Mouse (Mus musculus) C2C12 (cell line): Measurements from ENCODE around the gene Prlr. TPM values are rescaled to one million over a fixed set of nuclear protein-coding genes. Genes with fewer than 3 reads are reported as not detected.

Experiments used
- H3K27me3 ChIP-seq: one replicate; pipeline ENCODE4 v1.6.1; 2011; ENCODE audit not compliant: control insufficient read depth, insufficient read depth, insufficient read length
- H3K36me3 ChIP-seq: one replicate; pipeline ENCODE4 v1.6.1; 2011; ENCODE audit not compliant: control insufficient read depth, insufficient read depth
- H3K4me3 ChIP-seq: one replicate; pipeline ENCODE4 v1.5.1; 2011; ENCODE audit warnings: mild to moderate bottlenecking, control low read depth; ENCODE audit not compliant: poor library complexity, insufficient read depth, severe bottlenecking
- H3K79me2 ChIP-seq: one replicate; pipeline ENCODE4 v1.6.1; 2011; ENCODE audit not compliant: control insufficient read depth, insufficient read depth
- H3K79me3 ChIP-seq: one replicate; pipeline ENCODE4 v1.6.1; 2011; ENCODE audit warnings: low read depth, control low read depth
- H3ac ChIP-seq: one replicate; pipeline ENCODE3; 2011; ENCODE audit warnings: low read depth; ENCODE audit not compliant: control insufficient read depth, insufficient read length
- CEBPB ChIP-seq: IDR thresholded peaks from one replicate; pipeline ENCODE4 v1.6.1; 2011; ENCODE audit warnings: low read depth, mild to moderate bottlenecking, control low read depth, moderate library complexity
- CTCF ChIP-seq: IDR thresholded peaks from one replicate; pipeline ENCODE4 v1.5.1; 2011; ENCODE audit not compliant: control insufficient read depth, insufficient read depth, insufficient read length
- FOSL1 ChIP-seq: IDR thresholded peaks from one replicate; pipeline ENCODE4 v1.8.0; 2011; ENCODE audit warnings: mild to moderate bottlenecking, low read length; ENCODE audit not compliant: poor library complexity, insufficient read depth, severe bottlenecking
- MAX ChIP-seq: IDR thresholded peaks from one replicate; pipeline ENCODE4 v1.6.1; 2011; ENCODE audit warnings: mild to moderate bottlenecking, control low read depth
- MYOD1 ChIP-seq: IDR thresholded peaks from one replicate; pipeline ENCODE4 v1.6.1; 2011; ENCODE audit warnings: low read depth; ENCODE audit not compliant: control insufficient read depth, insufficient read length
- MYOG ChIP-seq: IDR thresholded peaks from one replicate; pipeline ENCODE4 v1.6.1; 2011; ENCODE audit not compliant: control insufficient read depth, insufficient read length; ENCODE audit errors: extremely low read depth
- USF1 ChIP-seq: IDR thresholded peaks from one replicate; pipeline ENCODE4 v1.6.1; 2011; ENCODE audit warnings: low read depth, mild to moderate bottlenecking, control low read depth, moderate library complexity
- polyA plus RNA-seq: library from polyadenylated mRNA; unstranded; fragments of >200 nt; fragmentation: generic; extraction: Trizol; gene quantifications from one replicate; pipeline ENCODE4 v1.2.1, GENCODE M21; 2012; ENCODE audit warnings: missing spikeins

The Prlr gene
- polyA plus RNA-seq, 1 experiment, result 0.07 TPM

- TF ChIP-seq MYOD1, result no peak
- TF ChIP-seq MAX, result no peak
- TF ChIP-seq CEBPB, result no peak
- peaks cover 8% of the 10 kb centered on the region for H3K27me3 ChIP-seq
Measured at GRCm38 (mm10) chr15:10200991-10201390, 24.0 kb downstream of the Prlr start.

DNA sequence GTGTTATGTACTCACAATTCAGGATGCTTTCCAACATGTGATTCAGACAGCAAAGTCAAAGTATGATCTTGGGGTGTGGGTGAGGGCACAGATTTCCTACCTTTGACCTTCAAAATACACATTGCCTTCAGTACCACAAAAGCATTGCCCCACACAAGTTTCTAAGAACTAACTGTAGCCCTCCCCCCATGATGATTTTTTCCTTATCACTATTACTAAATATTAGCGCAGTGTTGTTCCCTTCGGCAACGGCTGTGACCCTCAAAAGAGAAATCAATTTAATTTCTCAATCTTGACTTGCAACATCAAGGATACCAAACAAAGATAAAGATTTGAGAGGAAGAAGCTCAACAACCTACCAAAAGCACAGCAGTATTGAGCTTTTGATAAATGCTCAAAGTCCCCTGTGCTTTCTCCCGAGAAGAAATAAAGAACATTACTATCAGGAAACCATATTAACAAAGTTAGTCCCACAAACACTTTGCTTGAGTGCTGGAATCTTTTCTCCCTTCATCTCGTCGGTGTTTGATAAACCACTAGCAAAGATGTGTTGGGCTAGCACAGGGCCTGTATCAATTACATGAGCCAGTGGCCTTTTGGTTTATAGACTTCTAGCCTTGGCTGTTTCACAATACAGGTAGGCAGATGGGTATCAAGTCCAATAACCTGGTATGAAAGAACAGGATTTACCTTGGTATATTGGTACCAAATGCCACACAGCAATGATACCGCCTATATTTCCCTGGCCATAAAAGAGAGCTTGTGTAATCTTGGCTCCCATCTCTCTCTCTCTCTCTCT, 25.7 kb downstream of the Prlr start:
- Histone ChIP-seq H3K27me3 (peaks cover 4% of the 10 kb centered on the region), H3K4me3 (no peak overlapping the region), H3ac (no peak overlapping the region), H3K79me3 (no peaks in the 10 kb centered on the region), H3K79me2 (no peaks in the 10 kb centered on the region), H3K36me3 (no peaks in the 10 kb centered on the region)
- TF ChIP-seq FOSL1, result no peak

More at GRCm38 (mm10) chr15:10200991-10201390, 24.0 kb downstream of the Prlr start:
- H3K79me2 ChIP-seq, result no peaks in the 10 kb centered on the region
- H3K4me3 ChIP-seq, result no peak overlapping the region
- no peak overlapping the region for H3ac ChIP-seq
- H3K36me3 ChIP-seq, result no peaks in the 10 kb centered on the region
- no peaks in the 10 kb centered on the region for H3K79me3 ChIP-seq

DNA sequence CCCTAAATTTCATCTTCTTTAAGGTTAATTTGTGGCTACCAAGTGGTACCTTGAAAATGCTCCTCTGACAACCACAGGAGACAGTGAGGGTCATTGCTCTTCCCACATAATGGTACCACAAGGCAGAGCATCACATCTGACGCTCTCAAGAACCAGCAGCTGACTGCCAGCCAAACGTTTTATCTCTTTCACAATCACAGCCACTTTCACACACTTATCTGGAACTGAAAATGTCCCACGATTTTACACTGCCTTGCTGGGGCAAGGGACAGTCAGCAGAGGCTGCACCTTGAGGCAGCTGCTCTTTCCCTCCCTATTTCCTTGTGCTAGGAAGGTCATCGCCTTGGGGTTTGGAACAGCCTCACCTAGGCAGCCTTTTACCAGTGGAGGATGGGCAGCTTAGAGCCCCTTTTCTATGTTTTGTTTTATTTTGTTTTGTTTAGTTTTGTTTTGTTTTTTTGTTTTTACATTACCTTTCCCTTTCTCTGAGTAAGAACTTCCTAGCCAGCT, 33.3 kb downstream of the Prlr start:
- H3K27me3 ChIP-seq, result peaks cover 3% of the 10 kb centered on the region
- no peaks in the 10 kb centered on the region for H3K79me3 ChIP-seq
- TF ChIP-seq USF1 (no peak), MAX (no peak), CTCF (no peak), MYOD1 (no peak), CEBPB (no peak), FOSL1 (no peak), MYOG (no peak)
- no peaks in the 10 kb centered on the region for H3K79me2 ChIP-seq
- no peak overlapping the region for H3K4me3 ChIP-seq
- H3K36me3 ChIP-seq, result no peaks in the 10 kb centered on the region
- H3ac ChIP-seq, result no peak overlapping the region

DNA sequence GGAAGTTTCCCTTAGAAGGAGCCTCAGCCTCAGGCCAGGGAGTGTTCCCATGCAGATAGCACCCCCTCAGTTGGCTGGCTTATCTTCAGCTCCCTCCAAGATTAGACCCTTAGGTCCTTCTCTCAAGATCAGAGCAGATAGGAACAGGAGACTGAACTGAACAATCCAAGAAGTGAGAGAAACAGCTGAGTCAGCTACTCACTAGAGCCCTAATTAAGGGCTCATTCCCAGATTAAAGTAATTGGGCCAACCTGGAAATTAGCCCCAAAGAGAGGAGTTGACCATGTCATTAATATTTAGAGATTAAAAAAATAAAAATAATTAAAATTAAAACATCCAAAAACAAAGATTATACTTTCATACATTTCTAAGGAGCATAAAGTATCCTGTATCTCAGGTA, 35.0 kb downstream of the Prlr start:
- Histone ChIP-seq H3K79me3 (no peaks in the 10 kb centered on the region), H3K4me3 (no peak overlapping the region), H3ac (no peak overlapping the region)

GRCm38 (mm10) chr15:10213213-10213612, 36.2 kb downstream of the Prlr start:
- H3K79me2 ChIP-seq, result no peaks in the 10 kb centered on the region
- TF ChIP-seq USF1, result no peak
- no peak for TF ChIP-seq FOSL1
- no peak for TF ChIP-seq CEBPB
- no peak for TF ChIP-seq MYOG
- no peak for TF ChIP-seq CTCF
- no peak for TF ChIP-seq MAX
- no peak for TF ChIP-seq MYOD1
- no peak overlapping the region for H3K4me3 ChIP-seq
- peaks cover 6% of the 10 kb centered on the region for H3K27me3 ChIP-seq
- no peaks in the 10 kb centered on the region for H3K36me3 ChIP-seq
- H3K79me3 ChIP-seq, result no peaks in the 10 kb centered on the region
- H3ac ChIP-seq, result no peak overlapping the region

More for the DNA sequence above, 35.0 kb downstream of the Prlr start:
- H3K27me3 ChIP-seq, result peaks cover 3% of the 10 kb centered on the region
- H3K36me3 ChIP-seq, result no peaks in the 10 kb centered on the region
- no peaks in the 10 kb centered on the region for H3K79me2 ChIP-seq
- TF ChIP-seq CTCF, result no peak
- no peak for TF ChIP-seq MYOD1
- no peak for TF ChIP-seq MAX
- no peak for TF ChIP-seq USF1
- TF ChIP-seq FOSL1, result no peak
- no peak for TF ChIP-seq CEBPB
- no peak for TF ChIP-seq MYOG

GRCm38 (mm10) chr15:10213710-10214109, 36.7 kb downstream of the Prlr start:
- peaks cover 7% of the 10 kb centered on the region for H3K27me3 ChIP-seq
- no peak for TF ChIP-seq MYOD1
- no peak overlapping the region for H3ac ChIP-seq
- no peaks in the 10 kb centered on the region for H3K36me3 ChIP-seq
- H3K4me3 ChIP-seq, result no peak overlapping the region
- no peaks in the 10 kb centered on the region for H3K79me2 ChIP-seq
- no peaks in the 10 kb centered on the region for H3K79me3 ChIP-seq
